In genomic region chr13:113044876-113045275, GRCm38 (mm10) we compare ENCODE assay signal across 10 mouse cellular contexts. TPM values are rescaled to one million over a fixed set of nuclear protein-coding genes. Genes with fewer than 3 reads are reported as not detected.
A peak's percentile ranks its signal among the peaks of the same experiment; 100 is the strongest.
DNase-seq lines count a peak whose midpoint lies in the region; ATAC-seq and TF ChIP-seq lines count a peak whose summit lies in the region.
"Had no signal": no experiment of that assay in that cellular context is flagged by ENCODE, and none has a peak within 500 bp of the region (broad histone marks: within the 10 kb centered on the region; RNA-seq: fewer than 3 reads in every experiment).

No protein-coding gene starts in this region.

- H3K4me1 ChIP-seq in heart, postnatal 0 days (ENCODE audit: control insufficient read depth, insufficient read depth): 0 out of 2 replicates have a peak, but pooled peaks cover 7% of the 10 kb centered on the region
- peaks cover 12% of the 10 kb centered on the region for H3K4me1 ChIP-seq in midbrain, embryonic 10.5 days

- H3K27ac ChIP-seq in heart, postnatal 0 days (ENCODE audit: low read depth): no peak overlapping the region
- no peak overlapping the region for H3K27ac ChIP-seq in midbrain, embryonic 10.5 days (replicated peaks)

- no peaks in the 10 kb centered on the region for H3K27me3 ChIP-seq in heart, postnatal 0 days (ENCODE audit: control insufficient read depth, insufficient read depth, low read length)
- H3K27me3 ChIP-seq in midbrain, embryonic 10.5 days (ENCODE audit: low read depth, poor library complexity, severe bottlenecking): no peaks in the 10 kb centered on the region

- H3K4me2 ChIP-seq in heart, postnatal 0 days (ENCODE audit: low read depth, low read length): peak overlapping the region; percentile 65

- WGBS in heart, postnatal 0 days: 44% methylated on average over 3 of the region's 3 CpGs
- WGBS in midbrain, embryonic 10.5 days: 92% methylated on average over 3 of the region's 3 CpGs

- H3K4me3 ChIP-seq in heart, postnatal 0 days (ENCODE audit: low read depth, low read length): peak overlapping the region; percentile 61
- peak overlapping the region; percentile 64 for H3K4me3 ChIP-seq in midbrain, embryonic 10.5 days

- DNase-seq in heart, adult 11 months: peak; percentile 70
- DNase-seq in heart, postnatal 4 days: no peak
- peak; percentile 34 for DNase-seq in NIH3T3 (ENCODE audit: low read depth)
- no peak for DNase-seq in heart, postnatal 0 days (ENCODE audit: low spot score)
- no peak for DNase-seq in midbrain, embryonic 10.5 days (ENCODE audit: low spot score)
- no peak for DNase-seq in embryo, embryonic 10.5 days (ENCODE audit: low spot score)
- no peak for DNase-seq in right cerebral cortex, adult 18-20 months
- DNase-seq in cerebellum, postnatal 10 days: no peak
- DNase-seq: kidney, postnatal 14 days; lung, postnatal 14 days had no signal

- H3K9ac ChIP-seq in heart, postnatal 0 days (replicated peaks; ENCODE audit: low read depth, low read length): peak overlapping the region; percentile 54; the same call in 1 of the 2 replicates

- 0 out of 2 replicates have a peak, but pooled peaks cover 4% of the 10 kb centered on the region for H3K36me3 ChIP-seq in heart, postnatal 0 days (replicated peaks; ENCODE audit: control insufficient read depth, insufficient read depth, low read length)
- peaks cover 34% of the 10 kb centered on the region for H3K36me3 ChIP-seq in midbrain, embryonic 10.5 days

- no peak for TF ChIP-seq CTCF in heart, postnatal 0 days (IDR thresholded peaks at IDR 0.05; ENCODE audit: low read depth)

- no peaks in the 10 kb centered on the region for H3K9me3 ChIP-seq in heart, postnatal 0 days (replicated peaks; ENCODE audit: control insufficient read depth, low read length)
- H3K9me3 ChIP-seq in midbrain, embryonic 10.5 days (replicated peaks): no peaks in the 10 kb centered on the region

- no peak for ATAC-seq in heart, postnatal 0 days (ENCODE audit: insufficient read depth, low read depth)

- TF ChIP-seq EP300 in heart, postnatal 0 days (IDR thresholded peaks at IDR 0.05; ENCODE audit: low read depth): no peak

RNA-seq across cellular contexts. Expression of gene Gpx8, which starts 1.3 kb away (rescaled TPM):
- total RNA-seq in heart, postnatal 4 days (2021): 10 to 100 TPM; 59.5 to 61.2 TPM
- total RNA-seq in heart, postnatal 0 days (2014; rRNA removed; ENCODE audit: low replicate concordance): 26.8 and 32.3 TPM in 2 replicates
- 100 and 109 TPM in 2 replicates for polyA plus RNA-seq in heart, postnatal 0 days (2015; fragmentation: Nextera tagmentation; extraction: Ambion mirVana)
- 104 and 109 TPM in 2 replicates for polyA plus RNA-seq in midbrain, embryonic 10.5 days (2016; fragmentation: Nextera tagmentation; extraction: Ambion mirVana)

RNA-seq across cellular contexts. Expression of gene Cdc20b, which starts 10.0 kb away (rescaled TPM):
- not detected for total RNA-seq in heart, postnatal 4 days (2021)
- total RNA-seq in heart, postnatal 0 days (2014; rRNA removed; ENCODE audit: low replicate concordance): not detected in 2 replicates
- polyA plus RNA-seq in heart, postnatal 0 days (2015; fragmentation: Nextera tagmentation; extraction: Ambion mirVana): not detected in 2 replicates
- polyA plus RNA-seq in midbrain, embryonic 10.5 days (2016; fragmentation: Nextera tagmentation; extraction: Ambion mirVana): 0.17 TPM in 1 of 2 replicates, not detected in the other

RNA-seq across cellular contexts. Expression of gene Mcidas, which starts 51.2 kb away (rescaled TPM):
- total RNA-seq in heart, postnatal 4 days (2021): not detected
- total RNA-seq in heart, postnatal 0 days (2014; rRNA removed; ENCODE audit: low replicate concordance): not detected in 2 replicates
- 0.08 TPM in 1 of 2 replicates, not detected in the other for polyA plus RNA-seq in heart, postnatal 0 days (2015; fragmentation: Nextera tagmentation; extraction: Ambion mirVana)
- 0.25 TPM in 1 of 2 replicates, not detected in the other for polyA plus RNA-seq in midbrain, embryonic 10.5 days (2016; fragmentation: Nextera tagmentation; extraction: Ambion mirVana)

RNA-seq across cellular contexts. Expression of gene Gzma, which starts 55.9 kb away (rescaled TPM):
- not detected for total RNA-seq in heart, postnatal 4 days (2021)
- total RNA-seq in heart, postnatal 0 days (2014; rRNA removed; ENCODE audit: low replicate concordance): 12.4 TPM in 1 of 2 replicates, not detected in the other
- 0.31 and 0.36 TPM in 2 replicates for polyA plus RNA-seq in heart, postnatal 0 days (2015; fragmentation: Nextera tagmentation; extraction: Ambion mirVana)
- polyA plus RNA-seq in midbrain, embryonic 10.5 days (2016; fragmentation: Nextera tagmentation; extraction: Ambion mirVana): not detected in 2 replicates

RNA-seq across cellular contexts. Expression of gene Ccno, which starts 57.3 kb away (rescaled TPM):
- under 1 TPM in 1 of 2 experiments, not detected in 1; 0.16 TPM for total RNA-seq in heart, postnatal 4 days (2021)
- total RNA-seq in heart, postnatal 0 days (2014; rRNA removed; ENCODE audit: low replicate concordance): 0.23 TPM in 1 of 2 replicates, not detected in the other
- polyA plus RNA-seq in heart, postnatal 0 days (2015; fragmentation: Nextera tagmentation; extraction: Ambion mirVana): 0.14 and 0.29 TPM in 2 replicates
- 0.21 and 0.79 TPM in 2 replicates for polyA plus RNA-seq in midbrain, embryonic 10.5 days (2016; fragmentation: Nextera tagmentation; extraction: Ambion mirVana)

Comparison
In these comparisons a context has a peak if more than half of its experiments do, and no peak if none do; other contexts are left out.
1. DNase-seq: peak in heart, adult 11 months (single experiment) and NIH3T3 (single experiment); none in heart, postnatal 4 days (single experiment), heart, postnatal 0 days (single experiment), midbrain, embryonic 10.5 days (single experiment), embryo, embryonic 10.5 days (single experiment), right cerebral cortex, adult 18-20 months (single experiment) and cerebellum, postnatal 10 days (0 of 2).